Mouse (Mus musculus) embryonic facial prominence, embryonic 11.5 days (tissue): ENCODE data around the gene Preb. TPM values are rescaled to one million over a fixed set of nuclear protein-coding genes. Genes with fewer than 3 reads are reported as not detected.

Source experiments
- ATAC-seq: fragments of 200-750 bp; cut with Nextera tagmentation; replicated peaks from 2 replicates; pipeline ENCODE4 v1.8.0; 2017; ENCODE audit warnings: low read depth; ENCODE audit not compliant: insufficient number of reproducible peaks, low FRiP score, low TSS enrichment
- DNase-seq: peaks from one replicate; pipeline ENCODE4 v3.0.0-alpha.2; 2015; ENCODE audit warnings: low spot score
- H3K27ac ChIP-seq: fragments of 300-500 bp; sonication (generic); replicated peaks from 2 replicates; pipeline ENCODE4 v1.5.1; 2014; ENCODE audit warnings: mild to moderate bottlenecking, low read depth, low read length, control low read depth
- H3K27me3 ChIP-seq: fragments of 300-500 bp; sonication (generic); 2 replicates; pipeline ENCODE4 v1.6.1; 2014; ENCODE audit warnings: mild to moderate bottlenecking, low read length, moderate library complexity, mixed read lengths; ENCODE audit not compliant: control insufficient read depth, insufficient read depth
- H3K36me3 ChIP-seq: fragments of 300-500 bp; sonication (generic); replicated peaks from 2 replicates; pipeline ENCODE4 v1.6.1; 2014; ENCODE audit warnings: low read depth, mild to moderate bottlenecking, low read length, moderate library complexity, mixed read lengths; ENCODE audit not compliant: control insufficient read depth, insufficient read depth
- H3K4me1 ChIP-seq: fragments of 300-500 bp; sonication (generic); 2 replicates; pipeline ENCODE4 v1.6.1; 2014; ENCODE audit warnings: low read length, mixed read lengths; ENCODE audit not compliant: control insufficient read depth, insufficient read depth
- H3K4me2 ChIP-seq: fragments of 300-500 bp; sonication (generic); 2 replicates; pipeline ENCODE4 v1.6.1; 2014; ENCODE audit warnings: low read depth, mild to moderate bottlenecking, control low read depth, low read length, moderate library complexity
- H3K4me3 ChIP-seq: fragments of 300-500 bp; sonication (generic); 2 replicates; pipeline ENCODE4 v1.5.1; 2014; ENCODE audit warnings: low read depth, low read length, control low read depth
- H3K9ac ChIP-seq: fragments of 300-500 bp; sonication (generic); replicated peaks from 2 replicates; pipeline ENCODE4 v1.6.1; 2014; ENCODE audit warnings: mild to moderate bottlenecking, control low read depth, low read length
- H3K9me3 ChIP-seq: fragments of 300-500 bp; sonication (generic); replicated peaks from 2 replicates; pipeline ENCODE4 v1.6.1; 2016; ENCODE audit warnings: mild to moderate bottlenecking, low read length, inconsistent platforms, mixed read lengths; ENCODE audit not compliant: control insufficient read depth
- WGBS: fragments of 180-500 bp; shearing (Covaris S2); extraction: QIAGEN DNeasy Blood & Tissue Kit; methylation state at CpG from one replicate; pipeline ENCODE4 v1.1.7; 2014; 5-methylcytosine and 5-hydroxymethylcytosine counted together
- polyA plus RNA-seq: library from polyadenylated mRNA; unstranded; fragments of >200 nt; fragmentation: Nextera tagmentation; extraction: Ambion mirVana; gene quantifications from 2 replicates; pipeline ENCODE4 v1.2.1, GENCODE M21; 2014

The Preb gene
- polyA plus RNA-seq, 1 experiment from 2014 or later, result 88.2 TPM

GRCm38 (mm10) chr5:30925217-30925616 is 34.9 kb downstream of the Preb start:
- no peak overlapping the region for H3K27ac ChIP-seq
- 88% methylated on average over 5 of the region's 5 CpGs for WGBS
- H3K36me3 ChIP-seq, result peaks cover under 1% of the 10 kb centered on the region; the same call in 1 of the 2 replicates
- H3K4me3 ChIP-seq, result no peak overlapping the region
- ATAC-seq, result no peak
- H3K4me2 ChIP-seq, result no peak overlapping the region
- no peaks in the 10 kb centered on the region for H3K9me3 ChIP-seq
- no peaks in the 10 kb centered on the region for H3K27me3 ChIP-seq
- no peak overlapping the region for H3K9ac ChIP-seq
- H3K4me1 ChIP-seq, result peaks cover 5% of the 10 kb centered on the region; the same call in 1 of the 2 replicates
- no peak for DNase-seq

- ATAC-seq, result no peak
- H3K4me3 ChIP-seq, result no peak overlapping the region
- H3K27me3 ChIP-seq, result no peaks in the 10 kb centered on the region
- peaks cover 3% of the 10 kb centered on the region; the same call in 1 of the 2 replicates for H3K36me3 ChIP-seq
- no peak overlapping the region for H3K27ac ChIP-seq
- DNase-seq, result no peak
- no peak overlapping the region for H3K9ac ChIP-seq
- 80% methylated on average over 8 of the region's 8 CpGs for WGBS
- H3K4me1 ChIP-seq, result peaks cover 5% of the 10 kb centered on the region; the same call in 1 of the 2 replicates
- no peak overlapping the region for H3K4me2 ChIP-seq
- H3K9me3 ChIP-seq, result no peaks in the 10 kb centered on the region
These were observed 35.5 kb downstream of the Preb start for GRCm38 (mm10) chr5:30924614-30925013.

- 89% methylated on average over 6 of the region's 6 CpGs for WGBS
- H3K4me3 ChIP-seq, result no peak overlapping the region
- no peaks in the 10 kb centered on the region for H3K9me3 ChIP-seq
- H3K4me2 ChIP-seq, result no peak overlapping the region
- peaks cover 8% of the 10 kb centered on the region for H3K36me3 ChIP-seq
- H3K4me1 ChIP-seq, result peaks cover 5% of the 10 kb centered on the region; the same call in 1 of the 2 replicates
- ATAC-seq, result no peak
- no peak for DNase-seq
- H3K27ac ChIP-seq, result no peak overlapping the region
- H3K9ac ChIP-seq, result no peak overlapping the region
- H3K27me3 ChIP-seq, result no peaks in the 10 kb centered on the region
These were observed 37.0 kb downstream of the Preb start for GRCm38 (mm10) chr5:30923119-30923518.

- Histone ChIP-seq H3K4me3 (no peak overlapping the region), H3K9me3 (no peaks in the 10 kb centered on the region), H3K27me3 (no peaks in the 10 kb centered on the region), H3K27ac (no peak overlapping the region), H3K9ac (no peak overlapping the region), H3K36me3 (peaks cover 8% of the 10 kb centered on the region), H3K4me1 (peaks cover 5% of the 10 kb centered on the region; the same call in 1 of the 2 replicates), H3K4me2 (no peak overlapping the region; the same call in 1 of the 2 replicates)
- ATAC-seq (no peak), DNase-seq (no peak)
- 72% methylated on average over 10 of the region's 10 CpGs for WGBS
These were observed 37.5 kb downstream of the Preb start for GRCm38 (mm10) chr5:30922581-30923041.

GRCm38 (mm10) chr5:30921256-30922033 is 38.7 kb downstream of the Preb start, which contains the start of gene Khk:
Khk (plus strand) TSS chr5:30921431.
- Histone ChIP-seq H3K4me1 (peaks cover 5% of the 10 kb centered on the region; the same call in 1 of the 2 replicates), H3K4me3 (peak within 1 kb of the TSS; percentile 28), H3K27me3 (no peaks in the 10 kb centered on the region), H3K27ac (peak within 1 kb of the TSS; percentile 60), H3K9me3 (no peaks in the 10 kb centered on the region), H3K4me2 (peak within 1 kb of the TSS; percentile 68), H3K9ac (peak within 1 kb of the TSS; percentile 32), H3K36me3 (peaks cover 8% of the 10 kb centered on the region)
- WGBS, result 1% methylated on average over 34 of the region's 40 CpGs
- ATAC-seq (peak; percentile 79), DNase-seq (peak; percentile 93)

- no peaks in the 10 kb centered on the region for H3K27me3 ChIP-seq
- peaks cover 8% of the 10 kb centered on the region for H3K36me3 ChIP-seq
- H3K27ac ChIP-seq, result no peak overlapping the region
- no peak overlapping the region for H3K9ac ChIP-seq
- H3K4me3 ChIP-seq, result no peak overlapping the region
- no peaks in the 10 kb centered on the region for H3K9me3 ChIP-seq
- no peak for DNase-seq
- peak; percentile 15; the same call in 1 of the 2 replicates for ATAC-seq
- H3K4me2 ChIP-seq, result no peak overlapping the region; the same call in 1 of the 2 replicates
- H3K4me1 ChIP-seq, result peaks cover 5% of the 10 kb centered on the region; the same call in 1 of the 2 replicates
- WGBS, result 65% methylated on average over 19 of the region's 19 CpGs
These were observed 39.5 kb downstream of the Preb start for GRCm38 (mm10) chr5:30920621-30921020.

- Histone ChIP-seq H3K27ac (no peak overlapping the region), H3K4me1 (peaks cover 5% of the 10 kb centered on the region; the same call in 1 of the 2 replicates), H3K4me3 (no peak overlapping the region), H3K9me3 (no peaks in the 10 kb centered on the region), H3K27me3 (no peaks in the 10 kb centered on the region), H3K36me3 (peaks cover 8% of the 10 kb centered on the region), H3K9ac (no peak overlapping the region), H3K4me2 (no peak overlapping the region)
- WGBS, result 66% methylated on average over 11 of the region's 11 CpGs
- ATAC-seq (no peak), DNase-seq (no peak)
These were observed 40.1 kb downstream of the Preb start for GRCm38 (mm10) chr5:30919831-30920614.
